Mouse (Mus musculus) lung, adult 2 months (tissue): Measurements from ENCODE around the gene Tmem242.

ENCODE experiments used
- CTCF ChIP-seq: fragments of 200-500 bp; IDR thresholded peaks from 2 replicates; pipeline ENCODE4 v1.5.1; 2011; ENCODE audit warnings: mild to moderate bottlenecking, low read length, control low read depth; ENCODE audit not compliant: insufficient read depth
- POLR2A ChIP-seq: fragments of 200-500 bp; IDR thresholded peaks from 2 replicates; pipeline ENCODE4 v1.6.1; 2011; ENCODE audit warnings: low read depth, mild to moderate bottlenecking, control low read depth, low read length, borderline replicate concordance; ENCODE audit errors: extremely low read depth

DNA sequence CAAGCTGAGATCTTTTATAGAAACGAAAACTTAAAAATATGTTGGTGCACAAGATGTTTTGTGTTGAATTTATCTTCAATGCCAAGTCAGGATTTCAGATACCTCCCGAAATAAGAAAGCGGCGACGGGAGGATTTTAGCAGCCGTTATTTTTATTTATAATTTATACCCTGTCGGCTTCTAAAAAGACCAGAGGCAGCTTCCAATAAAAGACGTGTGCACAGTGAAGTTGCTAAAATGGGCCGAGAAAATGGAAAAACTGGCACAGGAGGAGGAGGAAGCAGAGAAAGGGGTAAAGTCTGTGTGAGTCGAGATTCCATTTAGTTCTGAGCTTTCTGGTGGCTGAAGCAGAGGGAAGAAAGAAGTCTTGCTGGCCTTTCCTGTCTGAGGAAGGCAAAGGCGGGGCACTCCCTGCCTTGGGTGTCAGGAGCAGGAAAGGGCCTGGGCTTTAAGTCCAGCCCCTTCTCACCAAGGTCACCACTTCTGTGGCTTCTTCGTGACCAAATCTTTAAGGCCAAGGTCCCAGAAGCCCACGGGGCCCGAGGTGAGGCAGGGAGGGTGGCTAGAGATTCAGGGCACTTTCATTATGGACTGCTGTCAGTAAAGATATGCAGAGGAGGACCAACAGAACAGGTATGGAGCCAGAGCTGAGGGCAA lies 39.5 kb downstream of the Tmem242 start:
- no peak for TF ChIP-seq CTCF
- no peak for TF ChIP-seq POLR2A
